Mouse (Mus musculus): Measurements from ENCODE around the gene Dlx4.

The Dlx4 gene

GRCm38 (mm10) chr11:95101071-95101788, 44.8 kb downstream of the Dlx4 start:
- no peak for DNase-seq

DNA sequence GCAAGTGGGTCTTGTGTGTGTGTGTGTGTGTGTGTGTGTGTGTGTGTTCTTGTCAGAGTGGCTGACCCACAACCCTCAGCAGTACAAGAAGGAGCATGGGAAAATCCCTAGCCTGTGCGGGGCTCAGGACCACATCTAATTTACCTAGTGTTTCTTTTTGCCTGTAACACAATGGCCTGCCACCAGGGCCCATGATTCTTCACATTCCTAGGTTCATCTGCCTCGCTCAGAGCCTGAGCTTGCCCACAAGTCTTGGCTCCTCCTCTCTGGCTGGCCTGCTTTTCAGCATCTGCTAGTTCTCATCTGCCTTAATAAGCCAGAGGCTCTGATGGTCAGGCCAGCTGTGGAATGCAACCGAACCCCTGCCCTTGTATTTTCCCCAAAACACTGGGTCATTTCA, 45.7 kb downstream of the Dlx4 start:
- DNase-seq: no peak

DNA sequence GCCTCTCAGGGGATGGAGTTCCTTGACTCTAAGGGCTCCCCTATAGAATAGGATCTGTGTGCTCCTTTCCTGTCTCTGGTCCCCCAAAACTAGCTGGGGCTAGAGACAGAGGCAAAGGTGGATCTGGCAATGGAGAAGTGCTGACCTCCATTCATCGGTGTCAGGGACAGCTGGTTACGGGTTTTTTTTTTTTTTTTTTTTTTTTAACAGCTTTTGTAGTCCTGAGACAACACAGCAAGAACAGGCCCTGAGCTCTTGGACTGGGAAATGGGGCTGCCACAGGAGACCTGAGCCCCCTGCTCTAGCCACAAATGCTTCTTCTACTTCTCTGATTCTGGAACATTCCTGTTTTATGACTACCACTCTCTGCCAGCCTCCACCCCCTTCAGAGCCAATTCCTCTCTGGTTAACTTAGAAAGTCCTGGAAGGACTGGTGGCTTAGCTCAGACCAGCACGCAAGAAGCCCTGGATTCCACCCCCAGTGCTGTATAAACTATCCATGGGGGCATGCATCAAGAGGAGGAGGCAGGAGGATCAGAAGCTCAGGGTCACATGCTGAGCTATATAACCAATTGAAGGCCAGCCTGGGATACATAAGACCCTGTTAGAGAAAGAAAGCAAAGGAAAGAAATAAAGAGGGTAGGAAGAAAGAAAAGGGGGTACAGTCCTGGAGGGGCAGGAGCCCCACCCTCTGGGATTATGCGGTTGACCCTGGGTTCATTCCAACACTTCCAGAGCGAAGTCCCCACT, 47.5 kb downstream of the Dlx4 start:
- no peak for DNase-seq

DNA sequence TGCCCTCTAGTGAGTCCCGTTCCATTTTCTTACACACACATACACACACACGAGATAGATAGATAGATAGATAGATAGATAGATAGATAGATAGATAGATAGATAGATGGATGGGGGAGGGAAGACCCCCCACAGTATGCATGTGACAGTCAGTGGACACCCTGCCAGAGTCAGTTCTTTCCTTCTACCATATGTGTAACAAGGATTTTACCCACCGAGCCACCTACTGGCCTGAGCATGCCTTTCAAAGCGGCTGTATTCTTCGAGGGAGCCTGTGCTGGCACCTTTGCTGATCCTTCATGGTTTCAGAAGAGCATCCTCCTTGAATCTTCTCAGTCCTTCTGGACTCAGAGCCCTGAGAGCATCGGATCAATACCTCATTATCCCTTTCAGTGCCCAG, 48.2 kb downstream of the Dlx4 start:
- no peak for DNase-seq

DNA sequence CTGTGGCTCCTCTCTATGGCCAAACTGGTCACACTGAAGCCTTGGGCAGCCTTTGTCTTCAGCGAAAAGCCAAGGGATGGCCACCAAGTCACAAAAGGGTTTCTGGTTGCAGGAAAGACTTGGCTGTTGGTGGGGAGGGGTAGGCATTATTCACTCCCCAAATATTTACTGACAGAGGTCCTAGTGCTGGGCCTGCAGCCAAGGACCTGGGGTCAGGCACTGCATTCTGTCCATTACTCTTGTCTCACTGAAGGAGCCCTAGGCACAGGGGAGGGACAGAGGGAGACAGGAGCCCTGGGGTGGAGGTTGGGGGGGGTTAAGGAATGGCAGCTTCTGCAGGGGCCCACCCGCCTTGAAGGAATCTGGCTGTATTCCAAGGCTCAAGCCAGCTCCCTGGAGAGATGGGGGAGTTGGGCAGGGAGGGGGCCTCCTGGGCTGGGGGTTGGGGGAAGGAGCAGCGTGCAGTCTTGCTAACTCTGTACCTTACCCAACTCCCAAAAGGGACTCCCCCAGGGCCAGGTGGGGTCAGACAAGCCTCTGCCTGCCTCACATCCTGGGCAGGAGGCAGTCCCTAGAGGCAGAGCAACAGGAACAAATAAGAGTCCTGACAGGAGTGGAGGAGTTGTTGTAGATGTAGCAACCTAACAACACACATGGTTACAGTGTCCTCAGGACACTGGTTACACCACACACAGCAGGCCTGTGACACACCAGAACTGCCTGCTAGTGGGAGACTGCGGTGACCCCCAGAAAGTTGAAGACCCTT, 49.3 kb downstream of the Dlx4 start:
- no peak for DNase-seq

DNA sequence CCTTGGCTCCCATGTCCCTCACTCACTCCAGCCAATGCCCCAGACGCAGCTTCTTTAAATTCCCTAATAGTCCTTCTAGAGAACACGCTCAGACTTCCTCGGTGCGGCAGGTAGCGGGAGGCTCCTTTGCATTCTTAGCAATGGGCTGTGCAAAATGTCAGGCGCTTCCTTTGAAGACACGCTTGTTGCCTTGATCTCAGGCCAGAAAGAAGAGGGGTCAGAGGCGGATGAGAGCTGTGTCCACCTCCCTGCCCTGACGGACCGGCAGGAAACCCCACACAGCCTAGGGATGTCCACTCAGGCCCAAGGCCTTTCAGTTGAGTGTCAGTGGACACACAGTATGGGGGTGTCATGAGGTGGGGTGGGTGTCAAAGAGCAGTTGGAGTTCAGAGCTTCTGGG, 50.5 kb downstream of the Dlx4 start:
- DNase-seq: no peak

GRCm38 (mm10) chr11:95093077-95093476, 53.0 kb downstream of the Dlx4 start:
- DNase-seq: no peak
